Mouse (Mus musculus): ENCODE data around the gene Rfx5.

DNA sequence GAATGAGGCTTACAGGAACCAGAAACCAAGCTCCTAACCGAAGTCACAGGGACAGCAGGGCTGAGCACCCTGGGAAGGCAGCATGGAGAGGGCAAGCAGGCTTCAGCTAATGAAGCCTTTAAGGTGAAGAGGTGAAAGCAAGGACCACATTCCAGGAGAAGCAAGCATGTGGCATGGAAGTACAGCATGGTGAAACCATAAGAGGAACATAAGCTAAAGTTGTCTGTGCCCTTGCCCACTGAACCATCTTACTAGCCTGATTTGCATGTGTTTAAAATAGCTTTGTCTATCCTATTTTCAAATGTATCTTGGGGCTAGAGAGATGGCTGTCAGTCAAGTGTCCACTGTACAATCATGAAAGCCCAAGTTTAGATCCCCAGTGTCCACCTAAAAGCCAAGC lies 12.0 kb downstream of the Rfx5 start:
- TF ChIP-seq CTCF (IDR thresholded peaks at IDR 0.05; ENCODE audit: borderline replicate concordance, control insufficient read depth, extremely low read depth, insufficient read depth, low read length, poor library complexity) (no peak), POLR2A (IDR thresholded peaks at IDR 0.05; ENCODE audit: control insufficient read depth, extremely low read depth, insufficient read depth, low read length, poor library complexity) (no peak)
